Mouse (Mus musculus): Measurements from ENCODE around the gene Insm1. TPM values are rescaled to one million over a fixed set of nuclear protein-coding genes. Genes with fewer than 3 reads are reported as not detected.

Gene Insm1
- polyA plus RNA-seq, 1 experiment from 2014 or later: not detected

DNA sequence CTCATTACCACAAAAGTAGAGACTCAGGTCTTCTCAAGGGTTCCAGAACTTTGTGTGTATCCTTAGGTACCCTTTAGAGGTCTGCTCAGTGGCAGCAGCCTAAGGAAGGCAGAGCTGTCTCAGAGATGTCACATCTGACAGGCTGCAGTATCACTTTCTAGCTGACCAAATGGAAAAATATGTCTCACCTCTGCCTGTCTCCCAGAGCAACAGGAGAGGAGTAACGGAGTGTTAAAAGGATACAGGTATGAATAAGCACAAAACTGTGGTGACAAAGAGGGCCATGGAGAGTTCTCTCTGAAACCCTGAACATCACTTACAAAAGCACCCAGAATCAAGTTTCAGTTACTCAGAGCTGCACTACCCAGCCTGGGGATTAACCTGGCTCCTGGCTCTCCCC is 32.7 kb downstream of the Insm1 start:
- WGBS: 83% methylated on average over 1 of the region's 1 CpGs
- H3K4me2 ChIP-seq: no peak overlapping the region
- H3K9me3 ChIP-seq: no peaks in the 10 kb centered on the region
- no peak overlapping the region for H3K4me3 ChIP-seq (replicated peaks)
- no peaks in the 10 kb centered on the region; the same call in 1 of the 2 replicates for H3K4me1 ChIP-seq (replicated peaks)
- peaks cover 3% of the 10 kb centered on the region; the same call in 1 of the 2 replicates for H3K27me3 ChIP-seq
- H3K27ac ChIP-seq: no peak overlapping the region
- no peaks in the 10 kb centered on the region for H3K36me3 ChIP-seq
- no peak for ATAC-seq (ENCODE audit: insufficient number of reproducible peaks, insufficient read depth, low FRiP score, low TSS enrichment, low read depth)
- no peak overlapping the region for H3K9ac ChIP-seq (replicated peaks)

DNA sequence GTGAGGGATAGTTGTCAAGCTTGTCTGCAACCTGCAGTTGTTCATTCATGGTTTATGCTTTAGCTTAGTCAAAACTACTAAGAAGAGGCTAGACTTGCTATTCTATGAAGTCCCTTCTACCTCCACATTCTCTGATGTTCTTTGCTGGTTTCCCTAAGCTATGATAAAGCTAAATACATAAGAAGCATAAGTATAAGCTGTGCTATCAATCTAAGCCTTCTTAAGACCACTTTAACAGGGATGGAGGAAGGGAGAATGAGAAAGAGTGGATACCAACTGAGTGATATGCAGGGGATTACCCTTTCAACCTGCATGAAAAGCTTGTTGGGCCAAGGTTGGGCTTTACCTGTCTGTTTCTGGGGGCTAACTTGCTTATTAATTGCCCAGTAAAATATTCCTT is 33.9 kb downstream of the Insm1 start:
- Histone ChIP-seq H3K4me3 (replicated peaks) (no peak overlapping the region), H3K27ac (no peak overlapping the region), H3K4me2 (no peak overlapping the region), H3K9ac (replicated peaks) (no peak overlapping the region), H3K27me3 (peaks cover 3% of the 10 kb centered on the region; the same call in 1 of the 2 replicates), H3K9me3 (no peaks in the 10 kb centered on the region), H3K4me1 (replicated peaks) (peaks cover under 1% of the 10 kb centered on the region; the same call in 1 of the 2 replicates), H3K36me3 (no peaks in the 10 kb centered on the region)
- ATAC-seq (ENCODE audit: insufficient number of reproducible peaks, insufficient read depth, low FRiP score, low TSS enrichment, low read depth): no peak

DNA sequence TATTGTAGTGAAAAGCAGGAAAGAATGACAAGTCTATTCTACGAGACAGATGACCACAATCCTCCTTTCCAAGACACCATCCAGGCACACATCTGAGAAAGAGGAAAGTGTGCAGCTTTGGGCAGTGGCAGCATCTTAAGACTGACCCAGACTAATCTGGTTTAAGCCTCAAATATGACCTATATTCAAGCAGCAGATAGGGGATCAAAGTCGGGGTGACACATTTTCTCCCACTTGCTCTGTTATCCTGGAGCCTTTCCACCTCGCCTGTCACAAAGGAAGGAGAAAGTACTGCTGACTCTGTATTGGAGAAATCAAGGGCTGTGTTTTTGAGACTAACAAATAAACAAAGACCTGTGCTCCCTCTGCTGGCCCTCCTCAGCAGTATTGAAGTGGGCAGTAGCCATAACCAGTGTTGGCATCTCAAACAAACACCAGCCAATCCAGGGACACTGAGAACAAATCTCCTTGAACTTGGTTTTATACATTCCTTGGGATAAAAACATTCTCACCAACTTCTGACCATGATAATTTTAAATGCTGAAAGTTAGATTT is 34.7 kb downstream of the Insm1 start:
- Histone ChIP-seq H3K9ac (replicated peaks) (no peak overlapping the region), H3K27ac (no peak overlapping the region), H3K4me3 (replicated peaks) (no peak overlapping the region), H3K4me1 (replicated peaks) (peaks cover 7% of the 10 kb centered on the region; the same call in 1 of the 2 replicates), H3K27me3 (peaks cover 3% of the 10 kb centered on the region; the same call in 1 of the 2 replicates), H3K9me3 (no peaks in the 10 kb centered on the region), H3K4me2 (no peak overlapping the region), H3K36me3 (no peaks in the 10 kb centered on the region)
- ATAC-seq (ENCODE audit: insufficient number of reproducible peaks, insufficient read depth, low FRiP score, low TSS enrichment, low read depth): no peak
- 58% methylated on average over 3 of the region's 3 CpGs for WGBS

DNA sequence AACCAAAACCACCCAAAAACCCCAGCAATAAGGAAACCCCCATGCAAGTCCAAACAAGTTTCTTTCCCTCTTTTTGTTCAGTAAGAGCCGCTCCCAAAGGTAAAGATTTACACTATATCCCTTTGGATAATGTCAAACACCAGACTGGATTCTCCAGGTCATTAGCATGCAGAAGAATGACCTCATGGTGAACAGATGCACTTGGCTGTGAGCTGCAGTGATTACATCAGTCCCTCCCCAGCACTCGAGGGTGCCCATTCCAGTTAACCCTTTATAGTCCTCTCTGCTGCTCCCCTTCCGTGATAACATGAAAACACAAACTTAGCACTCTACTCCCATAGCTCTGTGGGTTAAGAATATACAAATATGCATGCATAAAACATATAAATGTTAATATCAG is 35.3 kb downstream of the Insm1 start:
- Histone ChIP-seq H3K4me1 (replicated peaks) (peaks cover 13% of the 10 kb centered on the region), H3K36me3 (no peaks in the 10 kb centered on the region), H3K9ac (replicated peaks) (no peak overlapping the region), H3K27ac (no peak overlapping the region), H3K4me3 (replicated peaks) (no peak overlapping the region), H3K4me2 (no peak overlapping the region), H3K27me3 (peaks cover 3% of the 10 kb centered on the region; the same call in 1 of the 2 replicates), H3K9me3 (no peaks in the 10 kb centered on the region)
- 43% methylated on average over 3 of the region's 3 CpGs for WGBS
- ATAC-seq (ENCODE audit: insufficient number of reproducible peaks, insufficient read depth, low FRiP score, low TSS enrichment, low read depth): no peak

DNA sequence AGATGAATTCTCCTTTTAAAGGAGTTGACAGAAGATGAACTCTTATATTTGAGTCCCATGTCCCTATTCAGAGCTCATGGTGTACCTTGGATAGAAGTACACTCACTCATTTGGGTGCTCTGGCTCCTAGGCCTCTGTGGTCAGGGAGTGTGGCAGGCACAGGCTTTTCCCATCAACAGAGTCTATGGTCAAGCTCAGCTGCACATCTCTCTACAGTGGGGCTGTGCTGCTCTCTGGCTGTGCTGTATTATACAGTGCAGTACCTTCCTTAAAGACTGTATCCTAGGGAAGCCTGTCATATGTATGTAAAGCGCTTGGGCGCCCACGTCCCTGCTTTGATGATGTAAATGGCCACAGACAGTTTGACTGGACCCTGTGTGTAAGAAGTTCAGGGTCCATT is 35.9 kb downstream of the Insm1 start:
- WGBS: 88% methylated on average over 3 of the region's 3 CpGs
- no peak overlapping the region for H3K9ac ChIP-seq (replicated peaks)
- H3K4me3 ChIP-seq (replicated peaks): no peak overlapping the region
- H3K36me3 ChIP-seq: no peaks in the 10 kb centered on the region
- ATAC-seq (ENCODE audit: insufficient number of reproducible peaks, insufficient read depth, low FRiP score, low TSS enrichment, low read depth): no peak
- H3K27ac ChIP-seq: no peak overlapping the region
- H3K4me1 ChIP-seq (replicated peaks): peaks cover 19% of the 10 kb centered on the region
- peaks cover 3% of the 10 kb centered on the region; the same call in 1 of the 2 replicates for H3K27me3 ChIP-seq
- no peak overlapping the region for H3K4me2 ChIP-seq
- H3K9me3 ChIP-seq: no peaks in the 10 kb centered on the region

DNA sequence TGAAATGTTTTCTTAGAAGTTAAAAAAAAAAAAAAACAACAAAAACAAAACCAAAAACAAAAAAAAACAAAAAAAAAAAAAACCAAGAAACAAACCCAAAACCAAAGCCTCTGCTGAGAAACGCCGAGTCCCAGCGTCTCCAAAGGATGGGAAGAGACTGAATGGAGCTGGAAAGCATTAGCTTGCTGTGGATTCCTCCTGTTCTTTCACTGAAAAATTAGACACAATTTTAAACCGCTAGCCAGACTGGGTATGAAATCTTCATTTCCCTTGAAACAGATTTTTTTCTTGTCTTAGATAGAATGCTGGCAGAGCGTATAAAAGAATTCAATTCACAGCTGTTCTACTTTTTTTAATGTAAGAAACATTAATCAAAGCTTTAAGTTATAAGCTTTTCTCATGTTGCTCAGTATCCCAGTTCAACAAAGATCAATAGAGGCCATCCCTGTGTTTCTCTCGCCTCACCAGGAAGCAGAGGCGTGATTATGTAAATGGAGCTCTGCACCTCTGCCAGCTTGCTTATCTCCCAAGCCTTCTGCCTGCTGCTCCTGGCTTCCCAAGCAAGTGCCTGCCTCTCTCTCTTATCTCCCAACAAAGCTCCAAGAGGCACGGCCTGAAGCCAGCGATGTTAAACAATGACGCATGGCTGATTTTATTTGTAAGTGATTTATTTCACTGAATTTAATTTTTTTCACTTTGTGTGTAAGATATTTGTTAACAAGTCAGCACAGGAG is 37.2 kb downstream of the Insm1 start:
- no peak for ATAC-seq (ENCODE audit: insufficient number of reproducible peaks, insufficient read depth, low FRiP score, low TSS enrichment, low read depth)
- WGBS: 46% methylated on average over 10 of the region's 10 CpGs

DNA sequence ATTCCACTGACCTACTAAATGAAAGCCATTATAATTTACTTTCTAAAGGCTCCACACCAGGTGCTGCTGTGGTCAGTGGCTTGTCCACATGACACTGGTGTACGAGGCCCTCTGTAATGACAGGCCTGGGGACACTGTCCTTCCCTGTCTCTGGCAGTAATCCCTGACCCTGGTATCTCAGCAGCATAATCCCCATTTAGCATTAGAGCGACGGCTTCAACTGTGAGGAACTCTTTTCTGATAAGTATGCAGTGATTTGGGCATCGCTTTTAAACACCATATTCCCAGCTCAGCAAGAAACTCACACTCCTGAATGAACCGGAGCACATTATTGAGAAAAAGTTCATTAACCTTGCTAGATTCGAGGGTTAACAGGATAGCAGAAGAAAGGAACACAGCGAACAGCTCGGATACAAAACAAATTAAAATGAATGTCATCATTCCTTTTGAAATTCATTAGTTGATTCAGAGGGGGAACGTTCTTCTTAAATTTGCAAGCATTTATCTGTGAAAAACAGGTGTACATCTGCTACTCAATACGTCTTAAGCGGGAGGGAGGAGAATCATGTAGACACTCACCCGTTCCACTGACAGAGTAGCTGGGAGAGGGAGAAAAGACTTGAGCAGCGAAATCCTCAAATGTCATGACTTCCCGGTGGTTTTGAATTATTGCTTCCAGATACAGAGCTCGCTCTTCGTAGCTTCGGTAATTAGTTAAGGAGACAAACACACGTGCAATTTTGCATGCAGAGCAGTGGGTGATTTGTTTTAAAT is 38.3 kb downstream of the Insm1 start:
- H3K9me3 ChIP-seq: no peaks in the 10 kb centered on the region
- WGBS: 43% methylated on average over 18 of the region's 18 CpGs
- H3K27ac ChIP-seq: no peak overlapping the region
- no peaks in the 10 kb centered on the region for H3K36me3 ChIP-seq
- H3K4me2 ChIP-seq: no peak overlapping the region
- no peak for ATAC-seq (ENCODE audit: insufficient number of reproducible peaks, insufficient read depth, low FRiP score, low TSS enrichment, low read depth)
- peaks cover 19% of the 10 kb centered on the region for H3K4me1 ChIP-seq (replicated peaks)
- H3K27me3 ChIP-seq: peaks cover 3% of the 10 kb centered on the region; the same call in 1 of the 2 replicates
- no peak overlapping the region for H3K4me3 ChIP-seq (replicated peaks)
- no peak overlapping the region for H3K9ac ChIP-seq (replicated peaks)

More for the DNA sequence above, 37.2 kb downstream of the Insm1 start:
- Histone ChIP-seq H3K9ac (replicated peaks) (no peak overlapping the region), H3K36me3 (no peaks in the 10 kb centered on the region), H3K27me3 (peaks cover 3% of the 10 kb centered on the region; the same call in 1 of the 2 replicates), H3K4me1 (replicated peaks) (peaks cover 19% of the 10 kb centered on the region), H3K9me3 (no peaks in the 10 kb centered on the region), H3K4me2 (no peak overlapping the region), H3K27ac (no peak overlapping the region), H3K4me3 (replicated peaks) (no peak overlapping the region)

DNA sequence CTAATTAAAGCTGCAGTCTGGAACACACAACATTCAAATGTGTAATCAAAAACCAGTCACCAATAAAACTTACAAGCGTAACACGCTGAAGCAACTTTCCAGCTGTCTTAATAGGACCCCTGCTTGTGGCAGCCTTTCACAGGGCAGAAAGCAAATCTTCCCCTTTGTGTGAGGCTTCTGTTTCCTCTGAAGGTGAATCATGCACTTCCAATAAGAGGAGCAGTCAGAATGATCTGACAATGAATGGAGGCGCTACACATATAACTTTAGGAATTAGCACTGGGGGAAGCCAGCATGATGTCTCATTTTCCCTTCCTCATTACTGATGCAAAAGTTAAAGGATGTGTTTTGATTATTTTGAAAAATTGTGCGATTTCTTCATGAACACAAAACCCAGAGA is 39.4 kb downstream of the Insm1 start:
- no peak overlapping the region for H3K4me2 ChIP-seq
- H3K9ac ChIP-seq (replicated peaks): no peak overlapping the region
- H3K36me3 ChIP-seq: no peaks in the 10 kb centered on the region
- no peak overlapping the region for H3K27ac ChIP-seq
- ATAC-seq (ENCODE audit: insufficient number of reproducible peaks, insufficient read depth, low FRiP score, low TSS enrichment, low read depth): no peak
- WGBS: 53% methylated on average over 4 of the region's 4 CpGs
- H3K27me3 ChIP-seq: peaks cover 3% of the 10 kb centered on the region; the same call in 1 of the 2 replicates
- H3K4me1 ChIP-seq (replicated peaks): peaks cover 19% of the 10 kb centered on the region
- no peak overlapping the region for H3K4me3 ChIP-seq (replicated peaks)
- no peaks in the 10 kb centered on the region for H3K9me3 ChIP-seq

DNA sequence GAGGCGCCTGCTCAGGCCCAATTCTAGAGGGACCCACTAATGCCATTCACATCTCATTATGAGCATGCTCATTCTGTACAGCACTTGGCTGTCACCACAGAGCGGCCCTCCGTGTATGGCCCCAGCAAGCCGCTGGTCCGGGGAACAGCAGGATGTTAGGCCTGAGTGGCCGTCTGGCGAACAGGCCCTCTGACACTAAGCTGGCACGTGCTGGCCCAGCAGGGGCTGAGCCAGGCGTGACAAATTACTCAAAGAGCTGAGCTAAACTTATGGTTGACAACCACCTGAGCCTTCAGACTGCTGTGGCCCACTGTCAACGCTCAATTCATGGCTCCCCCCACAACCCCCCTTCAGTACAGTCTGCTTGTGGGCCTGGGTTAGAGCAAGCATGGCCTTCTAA is 40.5 kb downstream of the Insm1 start:
- Histone ChIP-seq H3K9ac (replicated peaks) (no peak overlapping the region), H3K4me2 (no peak overlapping the region), H3K36me3 (no peaks in the 10 kb centered on the region), H3K9me3 (no peaks in the 10 kb centered on the region), H3K27ac (no peak overlapping the region), H3K4me1 (replicated peaks) (peaks cover 19% of the 10 kb centered on the region), H3K27me3 (peaks cover 3% of the 10 kb centered on the region; the same call in 1 of the 2 replicates), H3K4me3 (replicated peaks) (no peak overlapping the region)
- ATAC-seq (ENCODE audit: insufficient number of reproducible peaks, insufficient read depth, low FRiP score, low TSS enrichment, low read depth): peak; percentile 80
- WGBS: 15% methylated on average over 10 of the region's 10 CpGs

DNA sequence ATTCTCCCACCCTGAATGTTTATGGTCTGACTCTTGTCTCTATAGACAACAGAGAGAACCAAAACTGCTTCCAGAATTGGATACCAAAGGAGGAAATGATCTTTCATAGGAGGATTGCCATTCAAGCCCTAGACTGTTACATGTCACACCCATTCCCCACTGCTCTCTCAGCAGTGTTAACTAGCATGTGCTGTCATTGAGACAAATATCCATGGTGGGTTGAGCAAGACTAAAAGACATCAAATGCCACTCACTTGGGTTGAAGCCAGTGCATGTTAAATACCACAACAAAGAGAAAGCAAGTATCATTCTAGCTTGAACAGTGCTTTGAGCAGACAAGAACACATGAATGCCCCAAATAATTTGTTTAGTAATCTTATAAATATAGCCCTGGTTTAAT is 41.2 kb downstream of the Insm1 start:
- no peak for ATAC-seq (ENCODE audit: insufficient number of reproducible peaks, insufficient read depth, low FRiP score, low TSS enrichment, low read depth)
- no peak overlapping the region for H3K9ac ChIP-seq (replicated peaks)
- no peak overlapping the region for H3K4me3 ChIP-seq (replicated peaks)
- no peak overlapping the region for H3K27ac ChIP-seq
- no peaks in the 10 kb centered on the region for H3K9me3 ChIP-seq
- peaks cover 19% of the 10 kb centered on the region for H3K4me1 ChIP-seq (replicated peaks)
- no peaks in the 10 kb centered on the region for H3K27me3 ChIP-seq
- no peaks in the 10 kb centered on the region for H3K36me3 ChIP-seq
- no peak overlapping the region for H3K4me2 ChIP-seq

DNA sequence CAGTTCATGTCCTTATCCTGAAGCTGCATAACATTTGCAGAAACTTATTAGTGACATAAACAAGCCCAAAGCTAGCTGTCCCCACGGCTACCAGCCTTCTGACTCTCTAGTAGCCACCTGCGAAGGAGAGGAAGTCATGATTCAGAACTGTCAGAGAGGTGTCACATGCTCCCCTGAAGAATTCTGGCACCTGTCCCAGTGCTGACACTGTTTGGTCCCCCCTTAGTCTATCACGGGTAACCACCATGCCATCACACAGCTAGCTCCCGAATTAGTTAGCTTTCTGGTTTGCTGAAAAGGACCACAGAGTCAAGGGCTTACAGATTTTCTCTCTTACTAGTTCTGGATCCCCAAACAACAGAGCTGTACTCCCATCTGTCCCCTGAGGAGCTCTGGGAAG is 43.3 kb downstream of the Insm1 start:
- no peak for ATAC-seq (ENCODE audit: insufficient number of reproducible peaks, insufficient read depth, low FRiP score, low TSS enrichment, low read depth)
- Histone ChIP-seq H3K9me3 (no peaks in the 10 kb centered on the region), H3K4me3 (replicated peaks) (no peak overlapping the region), H3K36me3 (no peaks in the 10 kb centered on the region), H3K4me2 (no peak overlapping the region), H3K27ac (no peak overlapping the region), H3K27me3 (no peaks in the 10 kb centered on the region), H3K9ac (replicated peaks) (no peak overlapping the region), H3K4me1 (replicated peaks) (peaks cover 19% of the 10 kb centered on the region)
- WGBS: 67% methylated on average over 4 of the region's 4 CpGs

Measured in limb, embryonic 12.5 days (tissue).